Mouse (Mus musculus) embryonic facial prominence, embryonic 12.5 days (tissue): Measurements from ENCODE around the gene Jam3. TPM values are rescaled to one million over a fixed set of nuclear protein-coding genes. Genes with fewer than 3 reads are reported as not detected.

Experiments
- ATAC-seq: fragments of 200-750 bp; cut with Nextera tagmentation; 2 replicates; pipeline ENCODE4 v1.8.0; 2017; ENCODE audit not compliant: insufficient number of reproducible peaks, insufficient read depth, low FRiP score, low TSS enrichment
- H3K27ac ChIP-seq: fragments of 300-500 bp; sonication (generic); 2 replicates; pipeline ENCODE4 v1.5.1; 2016; ENCODE audit warnings: mild to moderate bottlenecking
- H3K27me3 ChIP-seq: fragments of 300-500 bp; sonication (generic); 2 replicates; pipeline ENCODE4 v1.6.1; 2016; ENCODE audit warnings: mild to moderate bottlenecking, moderate library complexity
- H3K36me3 ChIP-seq: fragments of 300-500 bp; sonication (generic); 2 replicates; pipeline ENCODE4 v1.6.1; 2016; ENCODE audit warnings: mild to moderate bottlenecking
- H3K4me1 ChIP-seq: fragments of 300-500 bp; sonication (generic); 2 replicates; pipeline ENCODE4 v1.6.1; 2016
- H3K4me2 ChIP-seq: fragments of 300-500 bp; sonication (generic); replicated peaks from 2 replicates; pipeline ENCODE4 v1.6.1; 2016; ENCODE audit warnings: mild to moderate bottlenecking, moderate library complexity
- H3K4me3 ChIP-seq: fragments of 300-500 bp; sonication (generic); 2 replicates; pipeline ENCODE4 v1.5.1; 2016; ENCODE audit warnings: mild to moderate bottlenecking
- H3K9ac ChIP-seq: fragments of 300-500 bp; sonication (generic); 2 replicates; pipeline ENCODE4 v1.6.1; 2016; ENCODE audit warnings: mild to moderate bottlenecking, moderate library complexity
- H3K9me3 ChIP-seq: fragments of 300-500 bp; sonication (generic); 2 replicates; pipeline ENCODE4 v1.6.1; 2016; ENCODE audit warnings: mild to moderate bottlenecking, moderate library complexity
- WGBS: fragments of 180-500 bp; shearing (Covaris S2); methylation state at CpG from one replicate; pipeline ENCODE4 v1.1.7; 2016; 5-methylcytosine and 5-hydroxymethylcytosine counted together
- polyA plus RNA-seq: library from polyadenylated mRNA; unstranded; fragments of >200 nt; fragmentation: Nextera tagmentation; extraction: Ambion mirVana; gene quantifications from 2 replicates; pipeline ENCODE4 v1.2.1, GENCODE M21; 2016

Jam3 gene
- polyA plus RNA-seq, 1 experiment from 2014 or later: 120 TPM

DNA sequence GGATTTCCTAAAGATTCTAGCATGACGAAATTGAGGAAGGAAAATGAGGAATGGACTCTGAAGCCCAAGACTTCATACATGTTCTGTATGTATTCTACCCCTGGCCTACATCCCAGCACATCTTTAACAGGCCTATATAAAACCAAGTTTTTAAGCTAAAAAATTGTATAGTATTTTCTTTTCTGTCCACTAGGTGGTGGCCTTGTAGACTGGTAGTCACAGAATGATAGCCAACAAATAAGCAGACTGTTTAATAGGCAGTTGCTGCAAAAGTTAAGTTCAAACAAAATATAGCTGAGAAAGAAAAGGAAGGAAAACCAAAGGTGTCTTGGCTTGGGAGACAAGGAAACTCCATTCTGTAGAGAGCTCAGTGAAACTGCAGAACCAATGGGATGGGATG lies 80.5 kb downstream of the Jam3 start:
- ATAC-seq: no peak
- Histone ChIP-seq H3K4me1 (no peaks in the 10 kb centered on the region), H3K4me2 (no peak overlapping the region), H3K9ac (no peak overlapping the region), H3K9me3 (0 out of 2 replicates have a peak, but pooled peaks cover 3% of the 10 kb centered on the region), H3K36me3 (peaks cover 38% of the 10 kb centered on the region), H3K4me3 (no peak overlapping the region), H3K27ac (no peak overlapping the region), H3K27me3 (no peaks in the 10 kb centered on the region)
- 77% methylated on average over 1 of the region's 1 CpGs for WGBS

DNA sequence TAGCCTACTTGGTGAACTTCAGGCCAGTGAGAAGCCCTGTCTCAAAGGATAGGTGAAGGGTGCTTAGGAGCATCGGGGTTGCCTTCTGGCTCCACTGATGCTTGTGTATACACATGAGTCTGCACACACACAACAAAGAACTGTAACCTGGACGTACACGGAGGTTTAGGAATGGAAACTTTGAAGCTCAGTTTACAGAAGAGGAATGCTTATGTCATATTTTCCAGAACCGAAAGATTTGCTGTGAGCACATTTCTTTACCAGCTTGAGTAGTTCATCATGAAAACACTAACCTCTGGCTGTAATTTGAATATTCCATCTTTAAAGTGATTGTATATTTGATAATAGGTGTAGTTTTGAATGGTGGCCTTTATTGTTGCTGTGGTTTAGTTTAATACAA lies 84.3 kb downstream of the Jam3 start:
- Histone ChIP-seq H3K27ac (no peak overlapping the region), H3K4me1 (no peaks in the 10 kb centered on the region), H3K4me3 (no peak overlapping the region), H3K27me3 (no peaks in the 10 kb centered on the region), H3K9me3 (0 out of 2 replicates have a peak, but pooled peaks cover 3% of the 10 kb centered on the region), H3K4me2 (no peak overlapping the region), H3K36me3 (peaks cover 60% of the 10 kb centered on the region), H3K9ac (no peak overlapping the region)
- ATAC-seq: no peak
- WGBS: 88% methylated on average over 4 of the region's 4 CpGs

DNA sequence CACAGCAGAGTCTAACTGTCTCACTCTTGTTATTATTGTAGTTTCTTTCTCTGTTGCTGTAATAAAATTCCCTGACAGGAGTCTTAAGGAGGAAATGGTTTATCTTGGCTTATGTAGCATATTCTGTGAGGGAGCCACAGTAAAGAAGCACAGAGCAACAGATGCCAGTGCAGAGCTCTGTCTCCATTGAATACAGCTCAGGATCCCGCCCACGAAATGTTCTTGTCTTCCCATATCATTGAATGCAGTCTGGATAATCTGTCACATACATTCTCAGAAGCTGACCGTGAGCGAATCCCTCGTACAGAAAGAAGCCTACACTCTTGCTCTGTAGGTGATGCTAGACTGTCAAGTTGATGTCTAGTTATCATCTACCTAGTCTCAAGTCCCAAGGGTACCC lies 96.9 kb downstream of the Jam3 start:
- Histone ChIP-seq H3K4me2 (no peak overlapping the region), H3K27ac (no peak overlapping the region), H3K27me3 (no peaks in the 10 kb centered on the region), H3K4me3 (no peak overlapping the region), H3K36me3 (peaks cover 73% of the 10 kb centered on the region), H3K4me1 (no peaks in the 10 kb centered on the region), H3K9me3 (no peaks in the 10 kb centered on the region), H3K9ac (no peak overlapping the region)
- ATAC-seq: no peak
- WGBS: 96% methylated on average over 5 of the region's 5 CpGs

DNA sequence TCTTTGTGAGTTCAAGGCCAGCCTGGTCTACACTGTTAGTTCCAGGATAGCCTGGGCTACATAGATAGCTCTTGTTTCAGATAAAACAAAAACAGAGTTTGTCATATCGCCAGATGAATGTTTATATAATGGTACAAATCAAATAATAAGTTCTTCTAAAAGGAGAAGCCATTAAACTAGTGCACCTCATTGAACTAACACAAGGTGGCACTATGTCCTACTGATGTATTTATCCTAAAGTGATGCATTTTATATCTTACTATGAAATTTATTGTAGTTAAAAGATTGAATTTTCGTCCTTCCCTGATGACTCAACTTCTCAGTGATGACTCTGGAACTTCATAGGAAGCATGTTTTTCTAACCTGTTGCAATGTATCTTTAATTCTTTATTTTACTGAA lies 105.7 kb downstream of the Jam3 start:
- Histone ChIP-seq H3K9ac (no peak overlapping the region), H3K4me2 (no peak overlapping the region), H3K27ac (no peak overlapping the region), H3K36me3 (peaks cover 70% of the 10 kb centered on the region), H3K9me3 (no peaks in the 10 kb centered on the region), H3K27me3 (no peaks in the 10 kb centered on the region), H3K4me1 (no peaks in the 10 kb centered on the region), H3K4me3 (no peak overlapping the region)
- 91% methylated on average over 2 of the region's 2 CpGs for WGBS
- ATAC-seq: no peak

Other genes starting within 250 kb of the Jam3 start
- not detected in 2 replicates for gene Gm1110, start 232.3 kb downstream of the Jam3 start, polyA plus RNA-seq
- gene Acad8, start 155.9 kb downstream of the Jam3 start, polyA plus RNA-seq: 45.8 and 49.8 TPM in 2 replicates
- 151 and 155 TPM in 2 replicates for gene Thyn1, start 155.7 kb downstream of the Jam3 start, polyA plus RNA-seq
- 47.6 and 49.3 TPM in 2 replicates for gene Vps26b, start 125.4 kb downstream of the Jam3 start, polyA plus RNA-seq
- 33.4 and 35.6 TPM in 2 replicates for gene Ncapd3, start 125.2 kb downstream of the Jam3 start, polyA plus RNA-seq
- gene Igsf9b, start 143.8 kb upstream of the Jam3 start, polyA plus RNA-seq: 4.2 and 4.3 TPM in 2 replicates
- gene Spata19, start 241.4 kb upstream of the Jam3 start, polyA plus RNA-seq: not detected in 2 replicates